Mouse (Mus musculus) layer of hippocampus, postnatal 14 days (tissue): ENCODE results near the gene Ptprd. TPM values are rescaled to one million over a fixed set of nuclear protein-coding genes. Genes with fewer than 3 reads are reported as not detected.

Source experiments
- DNase-seq, 2 experiments: peaks; one replicate each; pipeline ENCODE4 v3.0.0; 2021 to 2022; ENCODE audit warnings: low spot score in 2 of 2, mixed read lengths in 1 of 2
- long read RNA-seq, 2 experiments: library from polyadenylated mRNA; stranded (forward); transcript quantifications; one replicate each; pipeline ENCODE4 v2.0.0; 2021
- total RNA-seq, 2 experiments: library from RNA; stranded (reverse); gene quantifications; 2 replicates each; pipeline ENCODE4 v1.2.3; 2021

Ptprd gene
- 100 to 1,000 TPM; 163 to 206 TPM for total RNA-seq
- long read RNA-seq, experiment 1, partial matches to known transcripts = 6 of 14 reads
- long read RNA-seq, experiment 1, other reads (novel, unspliced or antisense) = 8 of 14 reads
- long read RNA-seq, experiment 2, partial matches to known transcripts = 6 of 16 reads
- long read RNA-seq, experiment 2, other reads (novel, unspliced or antisense) = 10 of 16 reads

DNA sequence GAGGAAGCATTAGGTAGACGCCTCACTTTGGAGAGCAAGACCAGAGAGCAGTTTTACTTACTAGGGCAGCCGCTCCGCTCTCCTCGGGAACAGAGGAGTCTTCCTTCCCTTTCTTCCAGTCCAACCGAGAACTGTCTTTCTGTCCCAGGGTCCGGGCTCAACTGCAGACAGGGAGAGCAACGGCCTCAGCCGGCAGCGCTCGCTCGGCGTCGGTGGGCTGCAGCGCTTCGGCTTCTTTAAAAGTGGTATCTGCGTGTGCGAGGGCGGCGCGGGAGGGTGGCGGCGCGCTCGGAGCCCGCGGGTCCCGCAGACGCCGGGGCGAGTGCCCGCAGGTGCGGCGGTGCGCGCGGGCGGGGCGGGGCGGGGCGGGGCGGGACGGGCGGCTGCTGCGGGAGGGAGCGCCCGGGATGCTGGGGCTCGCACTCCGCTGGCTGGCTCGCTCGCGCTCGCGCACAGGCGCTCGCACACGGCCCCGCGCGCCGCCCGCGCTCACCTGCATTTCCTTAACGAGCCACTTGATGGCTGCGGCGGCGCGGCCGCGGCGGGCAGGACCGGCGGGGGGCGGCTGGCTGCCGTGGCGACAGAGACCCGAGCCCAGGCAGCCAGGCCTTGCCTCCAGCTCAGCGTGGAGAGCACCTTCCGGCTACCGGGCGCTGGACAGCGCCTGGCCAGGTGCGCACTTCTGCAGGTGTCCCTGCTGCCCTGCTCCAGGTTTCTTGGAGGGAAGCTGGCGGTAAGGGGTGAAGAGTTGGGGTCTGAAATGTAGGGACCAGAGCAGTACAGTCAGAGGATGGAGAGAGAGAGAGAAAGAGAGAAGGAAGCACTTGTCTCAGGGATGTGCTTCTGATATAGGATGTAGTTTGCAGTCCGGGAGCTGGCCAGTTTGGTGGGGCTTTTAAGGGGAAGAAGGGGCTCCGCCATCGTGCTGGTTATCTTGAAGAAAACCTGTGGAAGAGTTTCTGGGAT is at the start of gene Ptprd:
Ptprd (minus strand) TSS at position 433 of the 966 bp plus-strand sequence.
- DNase-seq = peak; percentile 37 to 47

- DNase-seq = no peak
Observed at GRCm38 (mm10) chr4:78235820-78236219, 24.1 kb upstream of the Ptprd start.

DNA sequence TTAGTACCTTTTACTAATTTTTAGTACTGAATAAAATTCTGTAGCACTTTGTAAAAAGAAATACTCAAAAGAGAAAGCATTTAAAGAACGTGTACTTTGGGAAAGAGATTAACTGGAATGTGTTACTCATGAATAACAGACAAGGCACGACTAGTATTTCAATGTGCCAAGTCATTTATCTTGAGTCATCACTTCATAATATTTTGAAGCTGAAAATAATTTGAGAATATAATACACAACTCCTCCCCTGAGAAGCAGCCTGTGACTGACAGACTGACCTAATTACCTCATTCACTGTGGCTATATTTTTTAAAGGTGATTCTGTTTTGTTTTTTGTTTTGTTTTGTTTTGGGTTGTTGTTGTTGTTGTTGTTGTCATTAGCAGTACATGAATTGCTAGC is 23.6 kb upstream of the Ptprd start:
- DNase-seq = no peak

DNA sequence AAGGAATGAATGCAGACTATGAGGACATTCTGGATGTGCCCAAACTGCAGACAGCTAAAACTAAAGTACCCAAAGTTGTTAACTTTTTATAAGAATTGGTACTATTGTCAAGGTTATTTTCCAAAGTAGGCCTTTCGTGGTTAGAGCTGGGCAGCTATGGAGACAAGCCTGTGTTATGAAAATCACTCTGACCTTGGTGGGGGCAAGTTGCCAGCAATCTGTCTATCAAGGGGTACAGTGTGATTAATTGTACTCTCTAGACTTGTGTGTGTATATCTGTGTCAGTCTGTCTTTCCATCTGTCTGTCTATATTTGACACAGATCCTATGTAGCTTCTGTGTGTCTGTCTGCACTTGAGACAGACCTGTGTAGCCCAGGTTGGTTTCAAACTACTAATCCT is 22.9 kb upstream of the Ptprd start:
- no peak for DNase-seq

DNA sequence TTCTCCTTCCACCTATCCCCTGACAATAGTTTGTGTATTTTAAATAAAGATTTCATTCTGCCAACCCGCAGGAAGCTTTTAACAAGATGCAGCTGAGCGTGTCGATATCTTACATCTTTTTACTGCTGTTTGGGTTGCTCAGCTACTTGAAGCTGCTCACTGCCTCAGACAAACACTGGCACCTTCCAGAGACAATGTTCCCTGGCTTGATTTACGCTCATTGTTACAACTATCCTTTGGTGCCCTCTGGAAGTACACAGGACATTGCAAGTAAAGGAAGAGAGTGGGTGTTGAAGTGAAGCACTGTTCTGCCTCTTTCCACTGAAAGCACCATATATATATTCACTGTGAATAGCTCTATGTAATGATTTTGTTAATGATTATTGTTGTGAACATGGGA is 2.2 kb upstream of the Ptprd start:
- DNase-seq = peak in 1 of 2 experiments; percentile 6

DNA sequence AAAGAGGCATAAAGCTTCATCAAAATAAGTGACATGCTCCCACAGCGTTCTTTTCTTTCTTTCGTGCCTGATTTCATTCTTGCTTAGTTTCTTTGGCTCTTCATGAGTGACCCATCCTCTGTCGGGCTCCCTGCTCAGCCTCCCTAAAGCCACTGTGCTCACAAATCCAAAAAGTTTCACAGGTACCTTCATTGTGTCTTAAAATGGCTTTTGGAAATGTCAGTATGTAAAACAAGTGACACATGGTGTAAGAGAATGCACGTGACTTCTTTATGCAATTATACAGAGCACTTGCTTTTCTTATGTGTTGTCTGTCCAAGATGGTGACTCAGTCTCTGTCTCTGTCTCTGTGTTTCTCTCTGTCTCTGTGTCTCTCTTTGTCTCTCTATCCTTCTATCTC is 1.2 kb upstream of the Ptprd start:
- DNase-seq = peak in 1 of 2 experiments; percentile 12

GRCm38 (mm10) chr4:78210878-78211528 is 758 bp downstream of the Ptprd start:
- DNase-seq = peak in 1 of 2 experiments; percentile 34

DNA sequence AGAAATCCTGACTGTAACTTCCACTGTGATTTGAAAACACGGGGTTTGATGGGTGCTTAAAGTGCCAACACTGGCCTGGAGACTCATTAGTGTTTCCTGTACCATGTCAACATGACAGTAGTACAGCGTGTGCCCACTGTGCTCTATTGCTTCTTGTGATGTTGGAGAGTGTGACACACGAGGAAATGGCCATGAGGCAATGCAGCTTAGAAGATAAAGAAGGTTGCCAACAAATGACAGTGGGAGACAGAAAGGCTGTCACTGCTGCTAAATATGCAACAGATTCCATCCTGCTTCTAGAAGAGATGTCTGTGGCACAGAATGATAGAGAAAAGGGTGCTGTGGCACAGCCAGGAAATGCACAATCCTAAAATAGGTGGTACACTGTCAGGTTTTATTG is 6.7 kb downstream of the Ptprd start:
- DNase-seq = peak in 1 of 2 experiments; percentile 14

DNA sequence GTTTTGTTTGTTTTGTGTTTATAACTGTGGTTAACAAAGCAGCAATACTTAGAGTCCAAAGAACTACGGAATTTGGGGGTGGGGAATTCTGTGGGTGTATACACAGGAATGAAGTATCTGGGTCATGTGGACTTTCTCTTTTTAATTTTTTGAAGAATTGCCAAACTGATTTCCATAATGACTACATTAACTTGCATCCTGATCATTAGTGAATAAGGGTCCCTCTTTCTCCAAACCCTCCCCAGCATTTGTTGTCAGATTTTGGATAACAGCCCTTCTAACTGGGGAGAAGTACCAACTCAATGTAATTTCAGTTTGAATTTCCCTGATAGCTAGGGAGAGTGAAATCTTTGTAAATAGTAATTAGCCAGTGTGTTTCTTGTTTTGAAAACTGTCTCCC is 43.3 kb downstream of the Ptprd start:
- DNase-seq = no peak

- no peak for DNase-seq
Observed at GRCm38 (mm10) chr4:78160451-78160850, 51.3 kb downstream of the Ptprd start.

- peak in 1 of 2 experiments; percentile 10 for DNase-seq
Observed at GRCm38 (mm10) chr4:78150561-78150960, 61.2 kb downstream of the Ptprd start.

DNA sequence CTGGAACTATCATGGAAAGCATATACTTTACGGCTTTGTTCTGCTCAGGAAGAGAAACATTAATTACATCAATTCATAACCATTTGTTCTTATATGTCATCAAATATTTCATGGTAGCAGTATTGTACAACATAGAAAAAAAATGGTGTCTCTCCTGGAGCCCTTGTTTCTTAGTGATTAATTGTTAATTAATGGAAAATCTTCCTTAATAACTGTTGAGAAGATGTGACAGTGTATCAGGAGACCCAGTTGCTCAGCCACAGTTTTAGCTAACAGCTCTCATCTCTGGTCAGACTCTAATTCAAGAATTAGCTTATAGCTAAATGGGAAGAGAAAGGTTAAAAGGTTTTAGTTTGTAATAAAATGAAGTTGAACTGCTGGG is 69.0 kb downstream of the Ptprd start:
- DNase-seq = no peak

DNA sequence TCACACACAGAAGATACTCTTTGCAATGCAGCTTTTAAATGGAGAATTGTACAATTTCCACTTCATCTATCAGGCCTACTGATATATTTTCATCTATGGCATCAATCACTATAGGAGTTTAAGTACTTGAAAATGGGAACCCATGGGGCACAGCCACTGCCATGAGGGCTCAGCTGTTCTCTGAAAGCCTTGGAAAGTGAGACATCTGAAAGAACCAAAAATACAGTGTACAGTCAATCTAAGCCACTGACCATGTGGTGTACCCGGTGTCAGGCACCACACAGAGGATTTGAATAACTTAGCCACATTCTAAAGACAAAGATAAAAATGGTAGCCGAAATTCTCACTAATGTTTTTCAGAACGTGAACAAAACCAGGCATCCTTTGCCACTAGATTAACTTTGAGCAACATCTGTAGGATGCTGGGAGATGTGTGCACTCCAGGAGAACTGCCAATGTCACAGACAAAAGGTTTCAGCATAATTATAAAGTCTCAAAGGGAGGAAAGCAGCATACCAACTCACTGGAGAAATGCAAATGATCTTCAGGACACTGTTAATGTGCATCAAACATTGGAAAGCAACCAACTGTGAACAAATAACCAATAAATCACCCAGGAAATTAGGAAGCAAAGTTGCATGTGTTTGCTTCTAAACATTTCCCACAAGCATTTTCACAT is 69.5 kb downstream of the Ptprd start:
- no peak for DNase-seq

- no peak for DNase-seq
Observed at GRCm38 (mm10) chr4:78110898-78111297, 100.9 kb downstream of the Ptprd start.

GRCm38 (mm10) chr4:78097526-78097925 is 114.2 kb downstream of the Ptprd start:
- DNase-seq = no peak

GRCm38 (mm10) chr4:78082744-78083143 is 129.0 kb downstream of the Ptprd start:
- no peak for DNase-seq

- peak in 1 of 2 experiments; percentile 7 for DNase-seq
Observed at GRCm38 (mm10) chr4:78077499-78077898, 134.3 kb downstream of the Ptprd start.

DNA sequence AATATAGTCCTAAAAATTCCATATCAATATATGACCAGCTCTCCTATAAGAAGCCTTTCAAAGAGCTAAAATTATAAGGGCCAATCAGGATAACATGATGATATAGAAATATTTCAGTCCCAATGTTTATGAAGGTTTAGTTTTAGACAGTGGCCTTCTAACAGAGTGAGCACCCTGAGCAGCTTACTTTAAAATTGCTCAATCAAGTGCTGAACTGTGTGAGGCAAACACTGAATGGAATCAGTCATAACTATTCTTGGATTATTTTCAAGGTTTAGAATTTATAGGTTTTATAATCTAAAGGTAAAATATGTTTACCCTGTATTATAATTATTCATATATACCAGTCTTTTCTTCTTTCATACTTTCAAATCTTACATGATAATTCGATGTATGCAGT is 134.7 kb downstream of the Ptprd start:
- DNase-seq = no peak

GRCm38 (mm10) chr4:78038401-78038800 is 173.4 kb downstream of the Ptprd start:
- no peak for DNase-seq

DNA sequence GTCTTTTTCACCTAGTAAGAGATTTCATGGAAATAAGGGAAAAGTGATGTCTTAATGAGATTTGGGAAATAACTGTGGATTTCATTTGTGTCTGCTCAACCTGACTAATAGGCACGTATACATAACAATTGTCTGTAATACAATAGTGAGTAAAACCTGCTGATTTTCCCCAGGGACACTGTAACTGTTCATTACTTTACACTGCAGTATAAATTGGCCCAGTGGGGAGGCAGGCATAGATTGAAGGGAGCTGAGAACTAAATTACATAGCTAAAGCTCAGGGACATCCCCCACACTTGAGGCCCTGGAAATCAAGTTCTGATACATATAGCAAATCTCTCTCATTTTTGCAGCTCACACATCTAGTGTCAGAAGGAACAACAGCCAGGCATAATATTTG is 209.7 kb downstream of the Ptprd start:
- DNase-seq = no peak

GRCm38 (mm10) chr4:77992709-77993108 is 219.1 kb downstream of the Ptprd start:
- no peak for DNase-seq
